Mouse (Mus musculus) bone marrow macrophage, adult 2 months (primary cell): ENCODE measurements at regions not wholly inside any gene's neighbourhood (a gene's known extent, or its start where the extent isn't known, plus 50 kb on each side); places are given as distances from the start of the nearest gene placed in this dataset.

Experiments
- CTCF ChIP-seq: IDR thresholded peaks from 2 replicates; pipeline ENCODE4 v1.5.1; 2012; ENCODE audit warnings: low read depth, mild to moderate bottlenecking, low read length, moderate library complexity
- POLR2A ChIP-seq: IDR thresholded peaks from 2 replicates; pipeline ENCODE4 v1.6.1; 2012; ENCODE audit warnings: mild to moderate bottlenecking, low read depth, low read length, borderline replicate concordance

DNA sequence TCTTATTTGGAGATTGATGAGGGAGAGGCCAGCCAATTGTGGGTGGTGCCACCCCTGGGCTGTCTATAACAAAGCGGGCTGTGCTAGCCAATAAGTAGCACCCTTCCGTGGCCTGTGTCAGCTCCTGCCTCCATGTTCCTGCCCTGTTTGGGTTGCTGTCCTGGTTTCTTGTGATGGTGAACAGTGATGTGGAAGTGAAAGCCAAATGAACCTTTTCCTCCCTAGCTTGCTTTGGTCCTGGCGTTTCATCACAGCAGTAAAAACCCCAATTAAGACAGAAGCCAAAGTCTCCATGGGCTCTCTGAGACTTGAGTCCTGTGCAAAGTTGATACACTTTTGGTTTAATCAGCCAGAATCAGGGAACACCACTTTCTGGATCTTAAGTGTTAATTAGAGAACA lies 192.1 kb downstream of the Kdr start:
- TF ChIP-seq POLR2A = no peak
- no peak for TF ChIP-seq CTCF
